Mouse (Mus musculus) stomach, embryonic 15.5 days (tissue): ENCODE measurements around the gene Hoxa3. TPM values are rescaled to one million over a fixed set of nuclear protein-coding genes. Genes with fewer than 3 reads are reported as not detected.

Experiments
- ATAC-seq: fragments of 200-750 bp; cut with Nextera tagmentation; 2 replicates; pipeline ENCODE4 v1.8.0; 2017; ENCODE audit warnings: low read depth, moderate number of reproducible peaks, moderate TSS enrichment; ENCODE audit not compliant: insufficient read depth, low FRiP score
- H3K27ac ChIP-seq: fragments of 300-500 bp; sonication (generic); 2 replicates; pipeline ENCODE4 v1.5.1; 2015; ENCODE audit warnings: mild to moderate bottlenecking, inconsistent platforms
- H3K27me3 ChIP-seq: fragments of 300-500 bp; sonication (generic); replicated peaks from 2 replicates; pipeline ENCODE4 v1.6.1; 2015; ENCODE audit warnings: inconsistent platforms
- H3K36me3 ChIP-seq: fragments of 300-500 bp; sonication (generic); 2 replicates; pipeline ENCODE4 v1.6.1; 2015; ENCODE audit warnings: inconsistent platforms
- H3K4me1 ChIP-seq: fragments of 300-500 bp; sonication (generic); 2 replicates; pipeline ENCODE4 v1.6.1; 2015; ENCODE audit warnings: inconsistent platforms
- H3K4me2 ChIP-seq: fragments of 300-500 bp; sonication (generic); 2 replicates; pipeline ENCODE4 v1.6.1; 2015; ENCODE audit warnings: mild to moderate bottlenecking, inconsistent platforms
- H3K4me3 ChIP-seq: fragments of 300-500 bp; sonication (generic); replicated peaks from 2 replicates; pipeline ENCODE4 v1.5.1; 2015; ENCODE audit warnings: inconsistent platforms
- H3K9ac ChIP-seq: fragments of 300-500 bp; sonication (generic); 2 replicates; pipeline ENCODE4 v1.6.1; 2015; ENCODE audit warnings: inconsistent platforms
- H3K9me3 ChIP-seq: fragments of 300-500 bp; sonication (generic); 2 replicates; pipeline ENCODE4 v1.6.1; 2016; ENCODE audit warnings: inconsistent platforms
- WGBS: fragments of 180-500 bp; shearing (Covaris S2); methylation state at CpG from one replicate; pipeline ENCODE4 v1.1.7; 2015; 5-methylcytosine and 5-hydroxymethylcytosine counted together
- polyA plus RNA-seq: library from polyadenylated mRNA; unstranded; fragments of >200 nt; fragmentation: Nextera tagmentation; extraction: Ambion mirVana; gene quantifications from 2 replicates; pipeline ENCODE4 v1.2.1, GENCODE M21; 2015

Hoxa3 gene
- polyA plus RNA-seq, 1 experiment from 2014 or later: 8.0 TPM

GRCm38 (mm10) chr6:52211961-52212360 is 1.2 kb downstream of the Hoxa3 start:
- no peaks in the 10 kb centered on the region for H3K9me3 ChIP-seq
- no peak overlapping the region; the same call in 1 of the 2 replicates for H3K9ac ChIP-seq
- peak overlapping the region; percentile 50 for H3K4me2 ChIP-seq
- ATAC-seq: no peak
- peak overlapping the region; percentile 70; the same call in 1 of the 2 replicates for H3K27ac ChIP-seq
- peaks cover 23% of the 10 kb centered on the region for H3K4me1 ChIP-seq
- peak overlapping the region; percentile 43 for H3K4me3 ChIP-seq
- peaks cover 87% of the 10 kb centered on the region for H3K27me3 ChIP-seq
- WGBS: 9% methylated on average over 13 of the region's 13 CpGs
- no peaks in the 10 kb centered on the region for H3K36me3 ChIP-seq

GRCm38 (mm10) chr6:52211170-52211935 is 1.8 kb downstream of the Hoxa3 start:
- Histone ChIP-seq H3K9me3 (no peaks in the 10 kb centered on the region), H3K4me2 (peak overlapping the region; percentile 50), H3K27ac (0 out of 2 replicates have a peak overlapping the region, but pooled peaks have one; percentile 70), H3K4me1 (peaks cover 20% of the 10 kb centered on the region), H3K4me3 (peak overlapping the region; percentile 43), H3K27me3 (peaks cover 87% of the 10 kb centered on the region), H3K9ac (peak overlapping the region; percentile 20; the same call in 1 of the 2 replicates), H3K36me3 (no peaks in the 10 kb centered on the region)
- WGBS: 2% methylated on average over 37 of the region's 37 CpGs
- ATAC-seq: peak; percentile 43; the same call in 1 of the 2 replicates

- Histone ChIP-seq H3K27me3 (peaks cover 86% of the 10 kb centered on the region), H3K36me3 (no peaks in the 10 kb centered on the region), H3K27ac (peak overlapping the region; percentile 13; the same call in 1 of the 2 replicates), H3K4me1 (peaks cover 22% of the 10 kb centered on the region), H3K4me2 (peak overlapping the region; percentile 75), H3K9ac (peak overlapping the region; percentile 0; the same call in 1 of the 2 replicates), H3K9me3 (no peaks in the 10 kb centered on the region), H3K4me3 (peak overlapping the region; percentile 38)
- 27% methylated on average over 12 of the region's 12 CpGs for WGBS
- ATAC-seq: no peak
These were observed 3.5 kb downstream of the Hoxa3 start for GRCm38 (mm10) chr6:52209685-52210046.

- Histone ChIP-seq H3K4me2 (peak overlapping the region; percentile 75), H3K9me3 (no peaks in the 10 kb centered on the region), H3K36me3 (no peaks in the 10 kb centered on the region), H3K4me3 (peak overlapping the region; percentile 38), H3K9ac (peak overlapping the region; percentile 13; the same call in 1 of the 2 replicates), H3K27ac (peak overlapping the region; percentile 44), H3K27me3 (peaks cover 84% of the 10 kb centered on the region), H3K4me1 (peaks cover 26% of the 10 kb centered on the region)
- no peak for ATAC-seq
- WGBS: 20% methylated on average over 18 of the region's 18 CpGs
These were observed 4.1 kb downstream of the Hoxa3 start for GRCm38 (mm10) chr6:52208868-52209684.

- Histone ChIP-seq H3K4me1 (peaks cover 26% of the 10 kb centered on the region), H3K27ac (peak within 1 kb of the TSS; percentile 72), H3K4me3 (peak within 1 kb of the TSS; percentile 38), H3K9ac (peak within 1 kb of the TSS; percentile 13; the same call in 1 of the 2 replicates), H3K9me3 (no peaks in the 10 kb centered on the region), H3K4me2 (peak within 1 kb of the TSS; percentile 75), H3K27me3 (peaks cover 78% of the 10 kb centered on the region), H3K36me3 (no peaks in the 10 kb centered on the region)
- WGBS: 5% methylated on average over 47 of the region's 47 CpGs
- ATAC-seq: no peak
These were observed 4.9 kb downstream of the Hoxa3 start, which contains the start of gene Hoxa6 for GRCm38 (mm10) chr6:52208072-52208867. Hoxa6 (minus strand) TSS chr6:52208722.

- H3K4me3 ChIP-seq: 0 out of 2 replicates have a peak overlapping the region, but pooled peaks have one; percentile 6
- H3K4me2 ChIP-seq: peak overlapping the region; percentile 75; the same call in 1 of the 2 replicates
- no peaks in the 10 kb centered on the region for H3K36me3 ChIP-seq
- no peak for ATAC-seq
- H3K4me1 ChIP-seq: peaks cover 20% of the 10 kb centered on the region
- peak overlapping the region; percentile 72; the same call in 1 of the 2 replicates for H3K27ac ChIP-seq
- H3K27me3 ChIP-seq: peaks cover 76% of the 10 kb centered on the region
- H3K9ac ChIP-seq: no peak overlapping the region
- H3K9me3 ChIP-seq: no peaks in the 10 kb centered on the region
These were observed 5.5 kb downstream of the Hoxa3 start for GRCm38 (mm10) chr6:52207684-52207976.

GRCm38 (mm10) chr6:52206882-52207683 is 6.1 kb downstream of the Hoxa3 start:
- Histone ChIP-seq H3K27ac (peak overlapping the region; percentile 72; the same call in 1 of the 2 replicates), H3K9ac (no peak overlapping the region; the same call in 1 of the 2 replicates), H3K4me1 (peaks cover 19% of the 10 kb centered on the region), H3K4me2 (peak overlapping the region; percentile 75; the same call in 1 of the 2 replicates), H3K4me3 (0 out of 2 replicates have a peak overlapping the region, but pooled peaks have one; percentile 6), H3K27me3 (peaks cover 74% of the 10 kb centered on the region), H3K36me3 (no peaks in the 10 kb centered on the region), H3K9me3 (no peaks in the 10 kb centered on the region)
- 21% methylated on average over 4 of the region's 4 CpGs for WGBS
- no peak for ATAC-seq

- ATAC-seq: no peak
- peak overlapping the region; percentile 21; the same call in 1 of the 2 replicates for H3K9ac ChIP-seq
- H3K27me3 ChIP-seq: peaks cover 64% of the 10 kb centered on the region
- peak overlapping the region; percentile 62 for H3K4me3 ChIP-seq
- peak overlapping the region; percentile 75 for H3K4me2 ChIP-seq
- H3K36me3 ChIP-seq: no peaks in the 10 kb centered on the region
- 15% methylated on average over 55 of the region's 55 CpGs for WGBS
- H3K9me3 ChIP-seq: no peaks in the 10 kb centered on the region
- peaks cover 10% of the 10 kb centered on the region for H3K4me1 ChIP-seq
- H3K27ac ChIP-seq: peak overlapping the region; percentile 72
These were observed 7.2 kb downstream of the Hoxa3 start for GRCm38 (mm10) chr6:52205638-52206621.

GRCm38 (mm10) chr6:52205221-52205620 is 7.9 kb downstream of the Hoxa3 start:
- no peaks in the 10 kb centered on the region for H3K9me3 ChIP-seq
- H3K36me3 ChIP-seq: no peaks in the 10 kb centered on the region
- H3K4me3 ChIP-seq: peak overlapping the region; percentile 62
- WGBS: 18% methylated on average over 14 of the region's 14 CpGs
- no peak for ATAC-seq
- no peak overlapping the region for H3K9ac ChIP-seq
- H3K4me1 ChIP-seq: peaks cover 10% of the 10 kb centered on the region
- peak overlapping the region; percentile 75 for H3K4me2 ChIP-seq
- peaks cover 67% of the 10 kb centered on the region for H3K27me3 ChIP-seq
- H3K27ac ChIP-seq: peak overlapping the region; percentile 72
